Mouse (Mus musculus) erythroblast, embryonic 14.5 days (primary cell): ENCODE data around the gene Gm2663.

Source experiments
- GATA1 ChIP-seq: IDR thresholded peaks from 2 replicates; pipeline ENCODE4 v1.6.1; 2012; ENCODE audit warnings: low read length, inconsistent platforms, mixed read lengths
- TAL1 ChIP-seq: IDR thresholded peaks from 3 replicates; pipeline ENCODE4 v1.6.1; 2012; ENCODE audit warnings: low read length, inconsistent platforms, mixed read lengths

- TF ChIP-seq TAL1 (no peak), GATA1 (no peak)
Measured at GRCm38 (mm10) chr6:41047961-41048360, 48.7 kb upstream of the Gm2663 start.
